Mouse (Mus musculus): Measurements from ENCODE around the gene Lbhd1.
"Not testable (repeated sequence)": the region's sequence is repeated elsewhere in the genome, so short reads cannot be mapped to it uniquely, and the experiment has no call there.

Lbhd1 gene

DNA sequence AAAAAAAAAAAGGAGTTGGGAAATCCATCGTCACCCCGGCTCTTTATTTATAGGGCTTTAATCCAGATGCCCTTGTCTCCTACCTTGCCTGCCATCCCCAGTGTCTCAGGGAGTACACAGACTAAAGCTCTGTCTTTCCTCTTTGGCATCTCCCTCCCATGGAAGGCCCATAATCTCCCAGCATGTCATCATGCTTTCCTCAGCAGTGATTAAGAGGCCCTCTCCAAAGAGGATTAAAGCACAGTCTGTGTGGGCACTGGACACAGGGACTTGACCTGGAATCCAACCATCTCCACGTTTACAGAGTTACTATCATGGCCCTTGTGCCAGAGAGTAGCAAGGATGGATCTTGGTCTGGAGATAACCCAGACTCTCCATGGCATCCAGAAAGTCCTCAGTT is at the start of gene Lbhd1, which contains the start of gene Gm49403:
Gene Lbhd1, plus strand, starts transcription at position 117 of the 400 bp plus-strand sequence.
Gene Gm49403, plus strand, starts transcription at position 315 of the 400 bp plus-strand sequence.
- no peak for DNase-seq

- DNase-seq: not testable (repeated sequence)
These were observed 47.2 kb upstream of the Lbhd1 start for GRCm38 (mm10) chr19:8836327-8836726.

- peak; percentile 88 for DNase-seq
These were observed 46.2 kb upstream of the Lbhd1 start, which contains the start of gene Bscl2 for GRCm38 (mm10) chr19:8837251-8837791. TSS of gene Bscl2 (plus strand) at chr19:8837467.

- peak; percentile 56 for DNase-seq
These were observed 45.3 kb upstream of the Lbhd1 start for GRCm38 (mm10) chr19:8838041-8838730.

DNA sequence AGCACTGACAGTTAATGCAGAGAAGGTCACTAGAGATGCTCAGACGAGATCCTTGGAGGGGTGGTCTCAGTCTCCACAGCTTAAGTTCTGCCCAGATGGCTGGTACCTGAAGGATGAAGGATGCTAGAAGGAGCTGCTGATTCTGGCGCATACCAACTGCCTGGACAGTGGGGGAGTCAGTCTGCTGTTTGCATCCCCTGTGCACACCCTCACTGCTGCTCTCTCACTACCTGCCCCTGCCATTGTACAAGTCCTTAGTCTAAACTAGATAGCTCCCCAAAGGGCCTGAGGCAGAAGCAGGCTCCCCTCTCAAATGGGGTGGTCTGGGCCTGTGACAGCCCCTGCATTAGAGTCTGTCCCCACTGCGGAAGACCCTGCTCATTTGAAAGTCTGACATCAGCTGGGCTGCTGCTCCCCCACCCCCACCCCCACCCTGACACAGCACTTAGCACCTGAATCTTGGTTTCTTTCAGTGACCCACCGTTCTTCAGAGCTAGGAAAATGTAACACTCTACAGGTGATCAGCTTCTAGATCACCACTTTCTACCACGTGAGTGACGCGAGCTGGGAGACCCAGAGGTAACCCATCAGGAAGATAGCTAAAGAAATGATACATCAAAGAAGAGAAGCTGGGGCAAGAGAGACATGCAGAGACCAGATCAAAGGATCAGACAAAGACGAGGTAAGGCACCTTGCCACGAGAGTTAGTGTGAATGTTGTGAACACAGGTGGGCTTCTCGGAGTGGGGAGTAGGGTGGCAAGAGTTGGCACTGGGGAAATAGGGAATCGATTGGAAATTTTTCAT is 44.2 kb upstream of the Lbhd1 start, which contains the start of gene Gng3:
Gene Gng3, minus strand, starts transcription at position 92 of the 805 bp plus-strand sequence.
- DNase-seq: no peak

GRCm38 (mm10) chr19:8839908-8840791 is 43.4 kb upstream of the Lbhd1 start:
- DNase-seq: peak; percentile 89

- DNase-seq: no peak
These were observed 42.5 kb upstream of the Lbhd1 start for GRCm38 (mm10) chr19:8841012-8841411.

GRCm38 (mm10) chr19:8842961-8843360 is 40.6 kb upstream of the Lbhd1 start:
- DNase-seq: peak; percentile 19

GRCm38 (mm10) chr19:8844371-8845129 is 39.0 kb upstream of the Lbhd1 start:
- peak; percentile 90 for DNase-seq

DNA sequence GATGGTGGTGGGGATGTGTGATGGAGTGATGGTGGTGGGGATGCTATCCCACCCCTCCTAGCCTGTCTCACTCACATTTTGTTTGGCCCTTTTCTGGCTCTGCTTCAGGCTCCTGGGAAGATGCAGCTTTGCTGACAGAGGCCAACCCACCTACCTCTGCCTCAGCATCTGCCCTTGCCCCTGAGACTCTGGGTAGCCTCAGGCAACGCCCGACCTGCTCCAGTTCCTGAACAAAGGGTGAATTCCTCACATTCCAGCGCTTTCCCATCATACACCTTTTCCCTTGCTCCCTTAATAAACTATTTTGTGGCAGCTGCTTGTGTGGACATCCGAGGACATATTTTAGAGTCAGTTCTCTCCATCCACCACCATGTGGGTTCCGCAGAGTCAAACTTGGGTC is 35.2 kb upstream of the Lbhd1 start:
- no peak for DNase-seq

DNA sequence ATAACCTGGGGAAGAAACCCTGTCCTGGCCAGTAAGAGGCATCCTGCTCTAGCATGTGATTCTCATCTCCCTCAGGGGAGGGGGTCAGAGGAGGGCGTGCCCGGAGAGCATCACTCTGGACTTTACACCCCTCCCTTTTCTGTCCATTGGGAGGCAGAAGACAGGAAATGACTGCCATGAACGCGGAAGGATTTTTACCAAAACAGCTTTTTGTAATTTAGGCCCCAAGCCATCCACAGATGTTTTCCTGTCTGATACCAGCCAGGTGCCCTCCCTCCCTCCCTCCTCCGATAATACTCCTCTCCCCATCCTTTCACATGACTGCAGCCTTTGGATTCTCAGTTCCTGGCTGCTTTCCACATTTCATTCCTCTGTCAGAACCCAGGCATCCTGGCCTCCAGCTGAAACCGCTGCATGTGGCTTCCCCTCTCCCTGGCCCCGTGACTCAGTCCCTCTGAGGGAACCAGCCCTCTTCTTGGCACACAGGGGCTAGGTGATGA is 33.1 kb upstream of the Lbhd1 start, which contains the start of gene Lrrn4cl:
Gene Lrrn4cl, plus strand, starts transcription at position 367 of the 500 bp plus-strand sequence.
- DNase-seq: peak; percentile 69

DNA sequence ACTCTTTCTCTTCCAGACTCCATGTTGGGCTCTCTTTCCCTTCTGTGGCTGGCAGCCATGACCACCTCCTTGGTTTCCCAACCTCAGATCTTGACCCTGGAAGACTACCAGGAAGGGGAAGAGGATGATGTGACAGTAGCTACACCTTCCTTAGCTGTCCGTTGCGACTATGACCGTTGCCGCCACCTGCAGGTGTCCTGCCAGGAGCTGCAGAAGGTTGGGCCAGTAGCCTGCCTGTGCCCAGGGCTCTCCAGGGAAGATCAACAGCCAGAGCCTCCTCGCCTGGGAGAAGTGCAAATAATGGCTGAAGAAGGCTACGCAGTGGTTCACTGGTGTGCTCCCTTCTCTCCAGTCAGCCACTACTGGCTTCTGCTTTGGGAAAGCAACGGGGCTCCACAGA is 31.9 kb upstream of the Lbhd1 start:
- peak; percentile 20 for DNase-seq

DNA sequence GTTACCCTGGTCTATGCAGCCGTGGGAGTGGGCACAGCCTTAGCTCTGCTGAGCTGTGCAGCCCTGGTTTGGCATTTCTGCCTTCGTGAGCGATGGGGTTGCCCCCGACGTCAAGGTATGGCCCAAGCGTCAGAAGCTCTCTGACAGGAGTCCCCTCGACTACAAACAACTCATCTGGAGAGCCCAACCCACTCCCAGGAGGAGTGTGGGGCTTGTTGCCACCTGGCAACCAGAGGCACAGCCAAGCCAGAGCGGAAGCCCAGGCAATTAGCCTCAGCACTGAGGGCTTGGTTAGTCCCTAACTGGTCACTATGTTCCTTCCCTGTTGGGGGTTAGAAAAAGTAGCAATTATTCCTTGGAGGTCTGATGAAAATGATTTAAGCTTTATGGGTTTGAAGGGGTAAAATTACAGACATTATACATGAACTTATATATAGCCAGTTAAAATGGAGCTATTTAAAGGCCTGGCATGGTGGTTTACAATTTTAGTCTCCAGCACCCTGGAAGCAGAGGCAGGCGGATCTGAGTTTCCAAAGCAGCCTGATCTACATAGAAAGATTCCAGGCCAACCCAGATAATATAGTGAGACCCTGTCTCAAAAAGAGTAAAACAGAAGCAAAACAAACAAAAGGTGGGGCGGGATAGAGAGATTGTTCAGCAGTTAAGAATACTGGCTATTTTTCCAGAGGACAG is 31.1 kb upstream of the Lbhd1 start:
- no peak for DNase-seq

DNA sequence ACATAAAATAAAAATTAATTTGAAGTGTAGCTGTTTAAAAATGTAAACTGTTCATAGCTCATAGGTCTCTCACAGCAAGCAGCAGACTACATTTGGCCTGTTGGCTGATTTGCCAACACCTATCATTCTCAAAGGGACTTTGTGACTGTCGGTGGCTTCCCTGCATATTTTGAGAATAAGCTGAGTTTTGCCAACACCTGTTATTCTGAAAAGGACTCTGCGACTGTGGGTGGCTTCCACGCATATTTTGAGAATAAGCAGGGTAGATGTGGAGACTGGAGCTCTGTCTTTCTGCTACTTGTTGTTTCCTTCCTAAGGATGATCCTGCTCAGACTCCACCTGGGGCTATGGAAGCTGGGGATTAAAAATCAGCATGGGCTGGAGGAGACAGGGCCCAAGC is 30.4 kb upstream of the Lbhd1 start:
- no peak for DNase-seq

DNA sequence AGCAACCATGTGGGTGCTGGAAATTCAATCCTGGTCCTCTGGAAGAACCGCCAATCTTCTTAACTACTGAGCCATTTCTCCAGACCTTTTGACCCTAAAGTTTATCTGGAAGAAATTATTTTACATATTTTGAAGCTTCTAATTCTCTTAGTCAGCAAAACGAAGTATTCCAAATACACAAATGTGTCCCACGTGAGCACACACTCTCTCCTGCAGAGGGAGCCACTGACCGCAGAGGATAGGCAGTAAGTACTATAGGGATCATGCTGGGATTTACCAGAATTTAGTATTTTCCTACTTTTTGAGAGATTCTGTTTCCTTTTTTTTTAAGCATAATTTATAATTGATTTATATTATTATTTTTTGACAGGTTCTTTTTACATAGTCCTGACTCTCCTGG is 25.8 kb upstream of the Lbhd1 start:
- DNase-seq: peak; percentile 81

DNA sequence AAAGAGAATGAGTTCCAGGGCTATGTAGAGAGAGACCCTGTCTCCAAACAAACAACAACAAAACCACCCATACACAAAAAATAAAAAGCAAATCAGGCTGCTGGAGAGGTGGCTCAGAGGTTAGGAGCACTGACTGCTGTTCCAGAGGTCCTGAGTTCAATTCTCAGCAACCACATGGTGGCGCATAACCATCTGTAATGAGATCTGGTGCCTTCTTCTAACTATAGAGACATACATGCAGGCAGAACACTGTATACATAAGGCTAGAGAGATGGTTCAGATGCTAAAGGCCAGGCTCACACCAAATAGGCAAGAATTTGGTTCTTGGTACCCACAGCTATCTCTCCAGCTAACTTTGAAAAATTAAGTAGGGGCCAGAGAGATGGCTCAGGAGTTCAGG is 24.5 kb upstream of the Lbhd1 start:
- peak; percentile 35 for DNase-seq

DNA sequence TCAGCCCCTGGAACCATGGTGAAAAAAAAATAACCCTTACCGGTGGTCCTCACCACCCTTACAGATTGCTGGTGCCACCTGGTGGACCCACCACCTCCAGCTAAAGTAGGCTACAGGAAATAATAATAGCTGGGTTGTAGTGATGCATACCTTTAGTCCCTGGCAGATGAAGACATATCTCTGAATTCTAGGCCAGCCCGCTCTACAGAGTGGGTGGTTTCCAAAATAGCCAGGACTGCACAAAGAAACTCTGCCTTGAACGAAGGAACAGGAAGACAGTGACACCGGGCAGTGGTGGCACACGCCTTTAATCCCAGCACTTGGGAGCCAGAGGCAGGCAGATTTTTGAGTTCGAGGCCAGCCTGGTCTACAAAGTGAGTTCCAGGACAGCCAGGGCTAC is 19.3 kb upstream of the Lbhd1 start:
- DNase-seq: no peak

DNA sequence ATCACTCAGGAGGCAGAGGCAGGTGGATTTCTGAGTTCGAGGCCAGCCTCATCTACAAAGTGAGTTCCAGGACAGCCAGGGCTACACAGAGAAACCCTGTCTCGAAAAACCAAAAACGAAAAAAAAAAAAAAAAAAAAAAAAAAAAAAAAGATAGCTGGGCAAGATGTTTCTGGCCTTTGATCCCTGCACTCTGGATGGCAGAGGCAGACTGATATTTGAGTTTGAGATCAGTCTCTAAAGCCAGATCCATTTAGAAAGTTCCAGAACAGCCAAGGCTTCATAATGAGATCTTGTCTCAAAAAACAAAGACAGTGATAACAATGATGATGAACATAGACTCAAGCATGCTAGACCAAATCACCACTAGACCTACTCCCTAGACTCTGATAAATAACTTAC is 13.2 kb upstream of the Lbhd1 start:
- DNase-seq: not testable (repeated sequence)

- DNase-seq: peak; percentile 21
These were observed 12.7 kb upstream of the Lbhd1 start for GRCm38 (mm10) chr19:8870838-8871237.

- peak; percentile 99 for DNase-seq
These were observed 12.0 kb upstream of the Lbhd1 start, which contains the start of gene Ubxn1 for GRCm38 (mm10) chr19:8871267-8872186. TSS of gene Ubxn1 (plus strand) at chr19:8871496.

Data from lung, postnatal 10 days (tissue).